Mouse (Mus musculus) lung, postnatal 0 days (tissue): ENCODE measurements around the gene Sost. TPM values are rescaled to one million over a fixed set of nuclear protein-coding genes. Genes with fewer than 3 reads are reported as not detected.

Experiments
- ATAC-seq: fragments of 200-750 bp; cut with Nextera tagmentation; 2 replicates; pipeline ENCODE4 v1.8.0; 2017; ENCODE audit warnings: moderate library complexity
- DNase-seq: peaks from one replicate; pipeline ENCODE4 v3.0.0-alpha.2; 2016; ENCODE audit warnings: low spot score
- H3K27ac ChIP-seq: fragments of 300-500 bp; sonication (generic); 2 replicates; pipeline ENCODE4 v1.5.1; 2014; ENCODE audit warnings: antibody characterized with exemption, mild to moderate bottlenecking, low read length, mixed read lengths
- H3K27me3 ChIP-seq: fragments of 300-500 bp; sonication (generic); replicated peaks from 2 replicates; pipeline ENCODE4 v1.6.1; 2014; ENCODE audit warnings: low read length, mixed read lengths; ENCODE audit not compliant: insufficient read depth
- H3K36me3 ChIP-seq: fragments of 300-500 bp; sonication (generic); 2 replicates; pipeline ENCODE4 v1.6.1; 2014; ENCODE audit warnings: low read length, mixed read lengths; ENCODE audit not compliant: insufficient read depth
- H3K4me1 ChIP-seq: fragments of 300-500 bp; sonication (generic); 2 replicates; pipeline ENCODE4 v1.6.1; 2014; ENCODE audit warnings: antibody characterized with exemption, low read depth, low read length, mixed read lengths; ENCODE audit not compliant: insufficient read depth
- H3K4me2 ChIP-seq: fragments of 300-500 bp; sonication (generic); replicated peaks from 2 replicates; pipeline ENCODE4 v1.6.1; 2014; ENCODE audit warnings: low read depth, mild to moderate bottlenecking, low read length, moderate library complexity, mixed read lengths
- H3K4me3 ChIP-seq: fragments of 300-500 bp; sonication (generic); 2 replicates; pipeline ENCODE4 v1.5.1; 2014; ENCODE audit warnings: low read depth, low read length
- H3K9ac ChIP-seq: fragments of 300-500 bp; sonication (generic); replicated peaks from 2 replicates; pipeline ENCODE4 v1.6.1; 2014; ENCODE audit warnings: low read depth, mild to moderate bottlenecking
- H3K9me3 ChIP-seq: fragments of 300-500 bp; sonication (generic); 2 replicates; pipeline ENCODE4 v1.6.1; 2016; ENCODE audit warnings: low read length, mixed read lengths
- CTCF ChIP-seq: IDR thresholded peaks from 2 replicates; pipeline ENCODE4 v1.5.1; 2016; ENCODE audit warnings: antibody characterized with exemption, mild to moderate bottlenecking
- EP300 ChIP-seq: IDR thresholded peaks from 2 replicates; pipeline ENCODE4 v1.6.1; 2016; ENCODE audit warnings: antibody characterized with exemption, mild to moderate bottlenecking, control low read depth
- WGBS: fragments of 180-500 bp; shearing (Covaris S2); extraction: QIAGEN DNeasy Blood & Tissue Kit; methylation state at CpG from one replicate; pipeline ENCODE4 v1.1.7; 2014; 5-methylcytosine and 5-hydroxymethylcytosine counted together
- polyA plus RNA-seq: library from polyadenylated mRNA; unstranded; fragments of >200 nt; fragmentation: Nextera tagmentation; extraction: Ambion mirVana; gene quantifications from 2 replicates; pipeline ENCODE4 v1.2.1, GENCODE M21; 2015

Sost gene
- polyA plus RNA-seq, 1 experiment from 2014 or later = not detected

- peak overlapping the region; percentile 40 for H3K4me3 ChIP-seq
- H3K4me1 ChIP-seq = peaks cover 13% of the 10 kb centered on the region; the same call in 1 of the 2 replicates
- no peaks in the 10 kb centered on the region for H3K9me3 ChIP-seq
- no peak overlapping the region for H3K9ac ChIP-seq
- 1% methylated on average over 74 of the region's 78 CpGs for WGBS
- peak overlapping the region; percentile 73 for H3K4me2 ChIP-seq
- peak; percentile 23 for DNase-seq
- H3K36me3 ChIP-seq = no peaks in the 10 kb centered on the region
- H3K27ac ChIP-seq = no peak overlapping the region
- no peak for TF ChIP-seq EP300
- TF ChIP-seq CTCF = no peak
- peak; percentile 42 for ATAC-seq
- peaks cover 43% of the 10 kb centered on the region for H3K27me3 ChIP-seq
Measured at GRCm38 (mm10) chr11:101963473-101964291, 3.1 kb downstream of the Sost start.

GRCm38 (mm10) chr11:101963043-101963442, 3.8 kb downstream of the Sost start:
- 4% methylated on average over 11 of the region's 11 CpGs for WGBS
- no peak overlapping the region for H3K9ac ChIP-seq
- no peaks in the 10 kb centered on the region for H3K9me3 ChIP-seq
- H3K4me1 ChIP-seq = peaks cover 13% of the 10 kb centered on the region; the same call in 1 of the 2 replicates
- no peak for ATAC-seq
- H3K4me2 ChIP-seq = peak overlapping the region; percentile 73; the same call in 1 of the 2 replicates
- H3K27ac ChIP-seq = no peak overlapping the region
- TF ChIP-seq EP300 (no peak), CTCF (no peak)
- peaks cover 43% of the 10 kb centered on the region for H3K27me3 ChIP-seq
- no peak for DNase-seq
- no peaks in the 10 kb centered on the region for H3K36me3 ChIP-seq
- H3K4me3 ChIP-seq = 0 out of 2 replicates have a peak overlapping the region, but pooled peaks have one; percentile 40

GRCm38 (mm10) chr11:101957476-101957875, 9.3 kb downstream of the Sost start:
- TF ChIP-seq CTCF = no peak
- no peak for TF ChIP-seq EP300
- H3K4me1 ChIP-seq = 0 out of 2 replicates have a peak, but pooled peaks cover 3% of the 10 kb centered on the region
- H3K27me3 ChIP-seq = peaks cover 8% of the 10 kb centered on the region; the same call in 1 of the 2 replicates
- H3K27ac ChIP-seq = no peak overlapping the region
- H3K4me3 ChIP-seq = no peak overlapping the region
- H3K36me3 ChIP-seq = no peaks in the 10 kb centered on the region
- no peaks in the 10 kb centered on the region for H3K9me3 ChIP-seq
- no peak overlapping the region for H3K4me2 ChIP-seq
- no peak for ATAC-seq
- no peak for DNase-seq
- no peak overlapping the region for H3K9ac ChIP-seq
- 40% methylated on average over 5 of the region's 5 CpGs for WGBS

- WGBS = 35% methylated on average over 4 of the region's 4 CpGs
- no peak overlapping the region for H3K27ac ChIP-seq
- no peak overlapping the region for H3K9ac ChIP-seq
Measured at GRCm38 (mm10) chr11:101953441-101953840, 13.4 kb downstream of the Sost start.

GRCm38 (mm10) chr11:101952541-101953341, 14.1 kb downstream of the Sost start:
- ATAC-seq = peak; percentile 87
- no peak overlapping the region for H3K9ac ChIP-seq
- H3K36me3 ChIP-seq = no peaks in the 10 kb centered on the region
- no peaks in the 10 kb centered on the region for H3K9me3 ChIP-seq
- WGBS = 14% methylated on average over 24 of the region's 24 CpGs
- no peaks in the 10 kb centered on the region for H3K27me3 ChIP-seq
- H3K27ac ChIP-seq = no peak overlapping the region; the same call in 1 of the 2 replicates
- DNase-seq = peak; percentile 74
- peak overlapping the region; percentile 36 for H3K4me2 ChIP-seq
- H3K4me1 ChIP-seq = 0 out of 2 replicates have a peak, but pooled peaks cover 3% of the 10 kb centered on the region
- no peak overlapping the region for H3K4me3 ChIP-seq
- no peak for TF ChIP-seq CTCF
- TF ChIP-seq EP300 = peak; percentile 74; the same call in 1 of the 2 replicates

More at GRCm38 (mm10) chr11:101953441-101953840, 13.4 kb downstream of the Sost start:
- DNase-seq (no peak), ATAC-seq (no peak)
- H3K4me2 ChIP-seq = no peak overlapping the region
- no peak for TF ChIP-seq CTCF
- no peak for TF ChIP-seq EP300
- no peaks in the 10 kb centered on the region for H3K9me3 ChIP-seq
- H3K27me3 ChIP-seq = no peaks in the 10 kb centered on the region
- H3K4me3 ChIP-seq = no peak overlapping the region
- no peaks in the 10 kb centered on the region for H3K36me3 ChIP-seq
- 0 out of 2 replicates have a peak, but pooled peaks cover 3% of the 10 kb centered on the region for H3K4me1 ChIP-seq

GRCm38 (mm10) chr11:101950021-101950420, 16.8 kb downstream of the Sost start:
- 72% methylated on average over 5 of the region's 5 CpGs for WGBS
- no peak overlapping the region for H3K27ac ChIP-seq
- TF ChIP-seq EP300 (no peak), CTCF (no peak)
- no peak overlapping the region for H3K4me2 ChIP-seq
- no peaks in the 10 kb centered on the region for H3K36me3 ChIP-seq
- no peak for ATAC-seq
- DNase-seq = no peak
- 0 out of 2 replicates have a peak, but pooled peaks cover 3% of the 10 kb centered on the region for H3K4me1 ChIP-seq
- no peaks in the 10 kb centered on the region for H3K9me3 ChIP-seq
- no peak overlapping the region for H3K9ac ChIP-seq
- H3K4me3 ChIP-seq = no peak overlapping the region
- H3K27me3 ChIP-seq = no peaks in the 10 kb centered on the region
